30 mouse cellular contexts compared by ENCODE assay signal in the genomic region with DNA sequence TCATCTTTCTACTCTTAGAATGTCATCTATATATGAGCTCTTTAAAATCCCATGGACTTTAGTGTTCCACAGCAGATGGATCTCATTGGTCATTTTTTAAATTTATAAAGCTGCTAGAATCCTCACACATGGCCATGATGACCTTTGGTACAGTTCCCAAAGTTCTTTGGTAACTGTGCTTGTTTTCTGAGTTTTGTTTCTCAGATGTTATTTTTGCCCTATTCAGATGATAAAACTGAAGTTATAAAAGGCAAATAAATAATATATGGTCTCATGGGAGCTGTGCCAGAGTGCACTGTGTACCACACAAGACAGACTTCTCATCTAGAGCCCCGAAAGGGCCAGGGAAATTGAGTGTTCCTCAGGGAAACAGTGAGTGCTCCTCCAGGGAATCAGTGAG. TPM values are rescaled to one million over a fixed set of nuclear protein-coding genes. Genes with fewer than 3 reads are reported as not detected.
DNase-seq lines count a peak whose midpoint lies in the region; ATAC-seq and TF ChIP-seq lines count a peak whose summit lies in the region.
"Had no signal": no experiment of that assay in that cellular context is flagged by ENCODE, and none has a peak within 500 bp of the region (broad histone marks: within the 10 kb centered on the region; RNA-seq: fewer than 3 reads in every experiment).

No protein-coding gene starts in this region.

- H3K9me3 ChIP-seq in kidney, postnatal 0 days (replicated peaks; ENCODE audit: low read length) = no peaks in the 10 kb centered on the region
- H3K9me3 ChIP-seq in liver, embryonic 11.5 days (ENCODE audit: control insufficient read depth, low read length) = no peaks in the 10 kb centered on the region
- H3K9me3 ChIP-seq: embryonic facial prominence, embryonic 13.5 days; embryonic facial prominence, embryonic 15.5 days; forebrain, embryonic 13.5 days; forebrain, embryonic 15.5 days had no signal

- no peak for TF ChIP-seq POLR2A in liver, adult 2 months (IDR thresholded peaks at IDR 0.05; ENCODE audit: extremely low read depth, insufficient read depth, low read length)

- no peak overlapping the region for H3K27ac ChIP-seq in kidney, postnatal 0 days
- H3K27ac ChIP-seq in liver, adult 2 months (replicated peaks; ENCODE audit: insufficient read depth, low read depth, low read length) = peak overlapping the region; percentile 100
- no peak overlapping the region for H3K27ac ChIP-seq in liver, embryonic 11.5 days (ENCODE audit: low read depth, low read length)
- H3K27ac ChIP-seq in brown adipose tissue, adult 24 weeks (replicated peaks; ENCODE audit: low read depth, low read length) = peak overlapping the region; percentile 58
- H3K27ac ChIP-seq: embryonic facial prominence, embryonic 13.5 days; embryonic facial prominence, embryonic 15.5 days; forebrain, embryonic 13.5 days; forebrain, embryonic 15.5 days had no signal

- H3K79me2 ChIP-seq in liver, adult 2 months (ENCODE audit: control insufficient read depth, insufficient read depth, low read length) = peaks cover 3% of the 10 kb centered on the region; the same call in 1 of the 2 replicates

- no peak for TF ChIP-seq CTCF in kidney, postnatal 0 days (IDR thresholded peaks at IDR 0.05; ENCODE audit: low read depth)
- no peak for TF ChIP-seq CTCF in liver, adult 2 months (IDR thresholded peaks at IDR 0.05; ENCODE audit: low read depth, low read length)

- peak; percentile 32 for DNase-seq in kidney, postnatal 0 days (ENCODE audit: low spot score)
- no peak for DNase-seq in kidney, adult 11 months
- DNase-seq in liver, adult 2 months (ENCODE audit: extremely low read depth, low read depth, low spot score) = peak; percentile 62
- DNase-seq in liver, embryonic 11.5 days (ENCODE audit: low spot score) = no peak
- DNase-seq in adipocyte (ENCODE audit: low spot score) = peak; percentile 87
- no peak for DNase-seq in neural tube, embryonic 10.5 days (ENCODE audit: extremely low spot score, low spot score)
- DNase-seq: adrenal gland, adult 8-10 months; adrenal gland, postnatal 14 days; adrenal gland, postnatal 36 days; cerebellum, adult 11 months; cerebellum, adult 18-20 months; cerebellum, adult 8-10 months; cerebellum, adult 9-11 months; cerebellum, postnatal 14 days; cerebellum, postnatal 36 days; embryo, embryonic 11 days; forebrain, postnatal 0 days had no signal

- no peaks in the 10 kb centered on the region for H3K4me1 ChIP-seq in kidney, postnatal 0 days (replicated peaks; ENCODE audit: insufficient read depth, low read length)
- peaks cover 40% of the 10 kb centered on the region for H3K4me1 ChIP-seq in liver, adult 2 months (ENCODE audit: control insufficient read depth, insufficient read depth, low read length)
- H3K4me1 ChIP-seq in liver, embryonic 11.5 days (replicated peaks; ENCODE audit: control insufficient read depth, insufficient read depth, low read length) = no peaks in the 10 kb centered on the region
- peaks cover 3% of the 10 kb centered on the region for H3K4me1 ChIP-seq in brown adipose tissue, adult 24 weeks (ENCODE audit: control insufficient read depth, insufficient read depth, insufficient read length, low read length)
- H3K4me1 ChIP-seq: embryonic facial prominence, embryonic 15.5 days; forebrain, embryonic 13.5 days; forebrain, embryonic 15.5 days had no signal

- H3K4me3 ChIP-seq in kidney, postnatal 0 days (replicated peaks; ENCODE audit: low read depth, low read length) = no peak overlapping the region
- H3K4me3 ChIP-seq in liver, adult 2 months (ENCODE audit: insufficient read depth, low read depth, low read length) = no peak overlapping the region
- no peak overlapping the region for H3K4me3 ChIP-seq in liver, embryonic 11.5 days (ENCODE audit: low read depth, low read length)
- H3K4me3 ChIP-seq in brown adipose tissue, adult 24 weeks (ENCODE audit: insufficient read depth, low read depth, low read length) = no peak overlapping the region
- H3K4me3 ChIP-seq: embryonic facial prominence, embryonic 13.5 days; embryonic facial prominence, embryonic 15.5 days; erythroblast, embryonic 14.5 days; forebrain, embryonic 13.5 days; forebrain, embryonic 15.5 days had no signal

- H3K36me3 ChIP-seq in kidney, postnatal 0 days (ENCODE audit: insufficient read depth, low read length) = no peaks in the 10 kb centered on the region
- H3K36me3 ChIP-seq in liver, adult 2 months (ENCODE audit: control insufficient read depth, insufficient read depth, low read length) = peaks cover 31% of the 10 kb centered on the region
- no peaks in the 10 kb centered on the region for H3K36me3 ChIP-seq in liver, embryonic 11.5 days (ENCODE audit: control insufficient read depth, insufficient read depth, low read length)
- H3K36me3 ChIP-seq: embryonic facial prominence, embryonic 13.5 days; embryonic facial prominence, embryonic 15.5 days; forebrain, embryonic 15.5 days had no signal

- H3K27me3 ChIP-seq in kidney, postnatal 0 days (ENCODE audit: insufficient read depth, low read length) = no peaks in the 10 kb centered on the region
- H3K27me3 ChIP-seq in liver, adult 2 months (ENCODE audit: control insufficient read depth, insufficient read depth, low read length) = no peaks in the 10 kb centered on the region; the same call in 1 of the 2 replicates
- no peaks in the 10 kb centered on the region for H3K27me3 ChIP-seq in liver, embryonic 11.5 days (replicated peaks; ENCODE audit: control insufficient read depth, insufficient read depth, low read length)
- H3K27me3 ChIP-seq: embryonic facial prominence, embryonic 13.5 days; embryonic facial prominence, embryonic 15.5 days; forebrain, embryonic 13.5 days; forebrain, embryonic 15.5 days had no signal

- no peak for ATAC-seq in kidney, postnatal 0 days (replicated peaks; ENCODE audit: low FRiP score, low read depth)
- no peak for ATAC-seq in liver, embryonic 11.5 days (replicated peaks; ENCODE audit: low FRiP score)
- ATAC-seq: forebrain, embryonic 13.5 days; forebrain, embryonic 15.5 days; forebrain, postnatal 0 days had no signal

- 68% methylated on average over 1 of the region's 1 CpGs for WGBS in kidney, postnatal 0 days
- WGBS in liver, adult 2 months = 83% methylated on average over 1 of the region's 1 CpGs
- WGBS in liver, embryonic 11.5 days = 82% methylated on average over 1 of the region's 1 CpGs

- H3K9ac ChIP-seq in kidney, postnatal 0 days (ENCODE audit: low read depth, low read length) = no peak overlapping the region
- peak overlapping the region; percentile 6; the same call in 1 of the 2 replicates for H3K9ac ChIP-seq in liver, adult 2 months (ENCODE audit: low read depth, low read length)
- no peak overlapping the region for H3K9ac ChIP-seq in liver, embryonic 11.5 days (ENCODE audit: low read depth, low read length)
- H3K9ac ChIP-seq: embryonic facial prominence, embryonic 13.5 days; embryonic facial prominence, embryonic 15.5 days; forebrain, embryonic 13.5 days; forebrain, embryonic 15.5 days; forebrain, postnatal 0 days had no signal

- H3K4me2 ChIP-seq in kidney, postnatal 0 days (ENCODE audit: low read length) = no peak overlapping the region
- H3K4me2 ChIP-seq in liver, embryonic 11.5 days = no peak overlapping the region
- H3K4me2 ChIP-seq: embryonic facial prominence, embryonic 13.5 days; embryonic facial prominence, embryonic 15.5 days; forebrain, embryonic 13.5 days; forebrain, embryonic 15.5 days had no signal

RNA-seq across cellular contexts. Expression of gene Adh7, which starts 11.9 kb away (rescaled TPM):
- polyA plus RNA-seq in kidney, postnatal 0 days (2015; fragmentation: Nextera tagmentation; extraction: Ambion mirVana) = 0.55 and 0.88 TPM in 2 replicates
- total RNA-seq in liver, adult 2 months (2014; rRNA removed) = 1.2 and 1.5 TPM in 2 replicates
- 0.40 and 1.7 TPM in 2 replicates for polyA plus RNA-seq in liver, adult 2 months (2012; rRNA removed)
- 0.12 and 0.13 TPM in 2 replicates for polyA plus RNA-seq in liver, embryonic 11.5 days (2014; fragmentation: Nextera tagmentation; extraction: Ambion mirVana)
- 0.83 and 1.2 TPM in 2 replicates for polyA plus RNA-seq in brown adipose tissue, adult 24 weeks (2012; ENCODE audit: insufficient read depth, insufficient read length, missing spikeins)
- total RNA-seq: common myeloid progenitor, adult 5-6 weeks; MEL had no signal
- polyA plus RNA-seq: embryonic facial prominence, embryonic 11.5 days; erythroblast, embryonic 14.5 days; forebrain, embryonic 13.5 days had no signal

RNA-seq across cellular contexts. Expression of gene Adh1, which starts 31.3 kb away (rescaled TPM):
- polyA plus RNA-seq in kidney, postnatal 0 days (2015; fragmentation: Nextera tagmentation; extraction: Ambion mirVana) = 147 and 160 TPM in 2 replicates
- total RNA-seq in liver, adult 2 months (2014; rRNA removed) = 2,711 and 3,373 TPM in 2 replicates
- 3,177 and 3,191 TPM in 2 replicates for polyA plus RNA-seq in liver, adult 2 months (2012; rRNA removed)
- 0.83 and 1.4 TPM in 2 replicates for polyA plus RNA-seq in liver, embryonic 11.5 days (2014; fragmentation: Nextera tagmentation; extraction: Ambion mirVana)
- polyA plus RNA-seq in brown adipose tissue, adult 24 weeks (2012; ENCODE audit: insufficient read depth, insufficient read length, missing spikeins) = 171 and 175 TPM in 2 replicates
- total RNA-seq: common myeloid progenitor, adult 5-6 weeks had no signal
- polyA plus RNA-seq: embryonic facial prominence, embryonic 11.5 days; erythroblast, embryonic 14.5 days had no signal

RNA-seq across cellular contexts. Expression of gene 4930579F01Rik, which starts 35.8 kb away (rescaled TPM):
- polyA plus RNA-seq in kidney, postnatal 0 days (2015; fragmentation: Nextera tagmentation; extraction: Ambion mirVana) = 0.14 and 0.40 TPM in 2 replicates
- total RNA-seq in liver, adult 2 months (2014; rRNA removed) = not detected in 2 replicates
- not detected in 2 replicates for polyA plus RNA-seq in liver, adult 2 months (2012; rRNA removed)
- not detected in 2 replicates for polyA plus RNA-seq in liver, embryonic 11.5 days (2014; fragmentation: Nextera tagmentation; extraction: Ambion mirVana)
- polyA plus RNA-seq in brown adipose tissue, adult 24 weeks (2012; ENCODE audit: insufficient read depth, insufficient read length, missing spikeins) = not detected in 2 replicates
- total RNA-seq: adrenal gland, adult 18-20 months; adrenal gland, adult 8-10 months; adrenal gland, postnatal 14 days; adrenal gland, postnatal 36 days; common myeloid progenitor, adult 5-6 weeks; ES-E14; forebrain, postnatal 0 days; MEL had no signal
- polyA plus RNA-seq: C2C12; embryonic facial prominence, embryonic 11.5 days; erythroblast, embryonic 14.5 days; forebrain, embryonic 11.5 days; forebrain, embryonic 13.5 days; forebrain, embryonic 15.5 days; forebrain, postnatal 0 days had no signal

Comparison
In these comparisons a context has a peak if more than half of its experiments do, and no peak if none do; other contexts are left out.
1. DNase-seq: peak in kidney, postnatal 0 days (single experiment), liver, adult 2 months (single experiment) and adipocyte (single experiment); none in kidney, adult 11 months (single experiment), liver, embryonic 11.5 days (single experiment) and neural tube, embryonic 10.5 days (single experiment).
2. H3K27ac ChIP-seq: peak in liver, adult 2 months (single experiment) and brown adipose tissue, adult 24 weeks (single experiment); none in kidney, postnatal 0 days (single experiment) and liver, embryonic 11.5 days (single experiment).
3. RNA of gene Adh1, which starts 31.3 kb away (polyA plus RNA-seq): 3,177 to 3,191 TPM in liver, adult 2 months, 171 to 175 TPM in brown adipose tissue, adult 24 weeks and 147 to 160 TPM in kidney, postnatal 0 days; 0.83 to 1.4 TPM in liver, embryonic 11.5 days; every median in the first group is over 10 times any median in the second.